Mouse (Mus musculus): Measurements from ENCODE around the gene AC131692.1. TPM values are rescaled to one million over a fixed set of nuclear protein-coding genes. Genes with fewer than 3 reads are reported as not detected.
A peak's percentile ranks its signal among the peaks of the same experiment; 100 is the strongest.

Gene AC131692.1
- total RNA-seq (2014; rRNA removed), result not detected in 2 replicates
- not detected in 2 replicates for polyA plus RNA-seq (2015; fragmentation: Nextera tagmentation; extraction: Ambion mirVana)

DNA sequence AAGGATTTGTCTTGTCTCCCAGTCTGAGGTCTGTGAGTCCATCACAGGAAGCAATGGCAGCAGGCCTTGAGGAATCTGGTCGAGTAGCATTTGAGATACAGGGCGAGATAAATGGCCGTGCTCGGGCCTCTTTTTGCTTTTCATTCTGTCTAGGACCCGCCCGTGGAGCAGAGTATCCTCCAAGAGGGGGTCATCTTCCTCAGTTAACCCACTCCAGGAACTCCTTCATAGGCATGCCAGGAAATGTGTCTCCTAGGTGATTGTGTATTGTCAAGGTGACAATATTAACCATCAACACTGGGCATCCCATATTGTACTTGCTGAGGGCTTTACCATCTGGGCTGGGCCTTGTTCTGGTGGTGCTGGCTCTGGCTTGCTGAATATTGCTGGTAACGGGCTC lies at the start of gene AC131692.1:
AC131692.1 (plus strand) TSS at position 301 of the 400 bp plus-strand sequence.
- H3K4me3 ChIP-seq (ENCODE audit: low read length), result no peak within 1 kb of the TSS
- no peak within 1 kb of the TSS for H3K9ac ChIP-seq (replicated peaks; ENCODE audit: low read length)
- no peaks in the 10 kb centered on the region for H3K27me3 ChIP-seq (ENCODE audit: insufficient read depth, low read length)
- DNase-seq (ENCODE audit: low spot score), result no peak
- no peak within 1 kb of the TSS for H3K4me2 ChIP-seq (ENCODE audit: low read depth, low read length)
- H3K36me3 ChIP-seq (ENCODE audit: insufficient read depth, low read length), result no peaks in the 10 kb centered on the region
- H3K4me1 ChIP-seq (ENCODE audit: insufficient read depth, low read length), result no peaks in the 10 kb centered on the region
- no peak for ATAC-seq
- no peak for TF ChIP-seq CTCF (IDR thresholded peaks at IDR 0.05; ENCODE audit: low read depth)
- no peaks in the 10 kb centered on the region for H3K9me3 ChIP-seq (ENCODE audit: low read length)
- no peak within 1 kb of the TSS for H3K27ac ChIP-seq
- 90% methylated on average over 7 of the region's 7 CpGs for WGBS

DNA sequence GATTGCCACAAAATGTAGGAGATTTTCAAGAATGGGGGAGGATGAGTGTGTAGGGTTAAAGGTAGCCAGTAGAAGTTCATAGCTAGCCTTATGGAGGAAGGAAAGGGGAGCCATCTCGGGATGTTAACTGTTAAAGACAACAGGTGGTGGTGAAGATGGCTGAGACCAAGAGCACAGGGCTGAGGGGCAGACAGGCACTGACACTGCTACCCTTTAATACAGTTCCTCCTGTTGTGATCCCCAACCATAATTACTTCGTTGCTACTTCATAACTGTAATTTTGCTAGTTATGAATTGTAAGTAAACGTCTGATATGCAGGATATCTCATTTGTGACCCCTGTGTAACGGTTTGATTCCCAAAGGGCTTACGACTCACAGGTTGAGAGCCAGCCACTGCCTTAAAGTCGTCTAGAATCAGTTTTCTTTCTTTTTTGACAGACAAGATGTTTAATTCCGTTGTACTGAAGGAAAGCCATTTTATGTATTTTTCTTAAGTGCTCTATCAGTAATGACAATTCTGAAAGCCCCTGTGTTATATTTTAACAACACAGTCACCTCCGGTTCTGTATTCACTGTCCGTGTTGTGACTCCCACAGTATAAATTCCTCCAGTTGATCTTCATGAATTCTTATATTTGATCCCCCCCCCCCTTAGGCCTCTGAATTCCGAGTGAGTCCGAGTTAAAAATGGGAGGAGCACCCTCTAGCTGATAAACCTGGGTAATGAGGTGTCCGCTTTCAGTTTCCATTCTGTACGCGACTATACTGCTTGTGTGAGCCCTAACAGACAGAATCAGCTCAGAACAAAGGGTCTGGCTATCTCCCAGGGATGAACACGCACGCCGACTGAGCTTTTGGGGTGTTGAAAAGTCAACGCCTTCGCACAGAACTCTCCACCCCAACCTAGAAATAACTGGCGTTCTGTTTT lies 48.6 kb upstream of the AC131692.1 start:
- Histone ChIP-seq H3K4me2 (ENCODE audit: low read depth, low read length) (peak overlapping the region; percentile 97), H3K9ac (replicated peaks; ENCODE audit: low read length) (peak overlapping the region; percentile 74), H3K27ac (peak overlapping the region; percentile 99), H3K9me3 (ENCODE audit: low read length) (no peaks in the 10 kb centered on the region), H3K4me3 (ENCODE audit: low read length) (peak overlapping the region; percentile 87), H3K4me1 (ENCODE audit: insufficient read depth, low read length) (peaks cover 13% of the 10 kb centered on the region), H3K36me3 (ENCODE audit: insufficient read depth, low read length) (peaks cover 22% of the 10 kb centered on the region), H3K27me3 (ENCODE audit: insufficient read depth, low read length) (no peaks in the 10 kb centered on the region)
- WGBS, result 14% methylated on average over 20 of the region's 20 CpGs
- DNase-seq (ENCODE audit: low spot score) (no peak), ATAC-seq (peak; percentile 30)
- peak; percentile 33 for TF ChIP-seq CTCF (IDR thresholded peaks at IDR 0.05; ENCODE audit: low read depth)

DNA sequence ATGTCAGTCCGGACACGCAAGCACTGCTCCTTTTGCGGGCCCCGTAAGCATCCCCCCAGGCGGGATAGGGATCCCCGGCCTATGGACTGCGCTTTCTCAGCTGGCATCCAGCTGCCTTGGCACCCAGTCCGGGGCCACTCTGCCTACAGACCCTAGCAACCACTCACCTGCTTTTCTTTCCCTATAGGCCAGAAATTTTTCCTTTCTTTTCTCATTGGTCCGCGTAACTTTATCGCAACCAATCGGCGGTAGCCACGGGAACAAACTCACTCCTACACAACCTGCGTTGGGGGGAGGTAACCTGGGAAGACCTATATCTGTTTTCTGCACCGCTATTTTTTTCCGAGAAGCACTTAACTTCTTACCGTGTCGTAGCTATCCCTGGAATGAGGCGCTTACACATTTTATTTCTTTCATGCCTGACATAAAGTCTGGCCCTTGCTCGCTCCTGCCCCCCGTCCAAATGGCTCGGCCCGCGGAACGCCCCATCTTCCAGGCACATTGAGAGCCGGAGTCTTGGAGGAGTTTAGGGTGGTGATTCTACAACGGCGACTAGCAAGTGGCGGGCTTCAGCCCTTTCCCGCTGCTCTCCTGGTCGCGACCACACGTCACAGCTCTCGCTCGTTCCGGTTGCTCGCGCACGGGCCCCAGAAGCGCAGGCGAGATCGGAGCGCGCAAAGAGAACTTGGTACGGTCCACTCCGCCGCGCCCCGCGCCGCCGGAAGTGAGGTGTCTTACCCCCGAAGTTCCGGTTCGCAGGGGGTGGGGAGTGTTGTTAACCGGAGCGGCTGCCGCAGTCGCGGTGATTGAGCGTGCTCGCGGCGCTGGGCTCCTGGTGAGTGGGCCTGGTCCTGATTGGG lies 47.7 kb upstream of the AC131692.1 start, which contains the start of gene Syvn1:
Syvn1 (plus strand) TSS at position 283 of the 860 bp plus-strand sequence.
- Histone ChIP-seq H3K27ac (peak within 1 kb of the TSS; percentile 99), H3K27me3 (ENCODE audit: insufficient read depth, low read length) (no peaks in the 10 kb centered on the region), H3K36me3 (ENCODE audit: insufficient read depth, low read length) (peaks cover 31% of the 10 kb centered on the region), H3K9me3 (ENCODE audit: low read length) (no peaks in the 10 kb centered on the region), H3K4me2 (ENCODE audit: low read depth, low read length) (peak within 1 kb of the TSS; percentile 97), H3K4me3 (ENCODE audit: low read length) (peak within 1 kb of the TSS; percentile 87), H3K9ac (replicated peaks; ENCODE audit: low read length) (peak within 1 kb of the TSS; percentile 74), H3K4me1 (ENCODE audit: insufficient read depth, low read length) (peaks cover 13% of the 10 kb centered on the region)
- peak; percentile 96 for DNase-seq (ENCODE audit: low spot score)
- ATAC-seq, result peak; percentile 92
- WGBS, result under 1% methylated on average over 65 of the region's 65 CpGs
- TF ChIP-seq CTCF (IDR thresholded peaks at IDR 0.05; ENCODE audit: low read depth), result peak; percentile 16; the same call in 1 of the 2 replicates

DNA sequence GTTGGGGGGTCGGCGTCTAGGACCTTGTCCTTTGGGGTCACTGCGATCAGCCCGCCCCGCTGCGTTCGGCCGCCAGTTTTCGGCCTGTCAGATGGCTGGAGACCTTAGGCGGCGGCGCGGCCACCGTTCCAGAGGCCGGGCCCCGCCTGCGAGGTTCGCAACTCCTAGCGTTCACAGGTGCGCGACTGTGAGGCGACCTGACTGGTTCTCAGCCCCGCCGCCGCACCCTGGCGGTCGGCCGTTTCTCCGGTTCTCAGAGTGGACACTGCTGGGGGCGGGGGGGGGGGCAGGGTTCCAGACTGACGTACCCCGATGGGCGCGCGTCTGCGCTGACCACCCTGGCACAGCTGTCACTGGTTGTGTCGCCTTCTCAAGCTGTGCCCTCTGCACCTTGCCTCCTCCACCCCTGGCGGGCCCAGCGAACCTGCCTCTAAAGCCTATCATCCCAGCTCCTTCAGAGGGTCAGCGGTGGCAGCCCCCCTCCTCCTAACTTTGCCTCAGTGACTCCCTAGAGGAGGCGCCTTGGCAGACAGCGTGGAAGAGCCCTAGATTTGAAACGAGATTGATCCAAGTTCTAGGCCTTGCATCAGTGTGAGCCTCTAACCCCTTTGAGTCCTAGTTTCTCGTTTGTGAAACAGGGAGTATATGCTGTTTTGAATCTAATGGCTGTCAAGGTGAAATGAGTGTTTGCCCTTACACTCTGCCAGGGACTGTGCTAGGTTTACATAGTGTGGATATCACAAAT lies 46.9 kb upstream of the AC131692.1 start:
- H3K27ac ChIP-seq, result peak overlapping the region; percentile 99

DNA sequence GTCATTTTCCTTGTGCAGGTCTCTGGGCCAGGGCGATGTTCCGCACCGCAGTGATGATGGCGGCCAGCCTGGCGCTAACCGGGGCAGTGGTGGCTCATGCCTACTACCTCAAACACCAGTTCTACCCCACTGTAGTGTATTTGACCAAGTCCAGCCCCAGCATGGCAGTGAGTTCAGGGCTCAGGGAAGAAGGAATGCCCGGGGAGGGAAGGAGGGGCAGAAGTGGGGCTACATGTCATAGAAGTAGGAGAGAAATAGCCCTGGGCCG lies 46.4 kb upstream of the AC131692.1 start:
- 91% methylated on average over 8 of the region's 8 CpGs for WGBS
- H3K9me3 ChIP-seq (ENCODE audit: low read length), result no peaks in the 10 kb centered on the region
- no peak for TF ChIP-seq CTCF (IDR thresholded peaks at IDR 0.05; ENCODE audit: low read depth)
- peak overlapping the region; percentile 97 for H3K4me2 ChIP-seq (ENCODE audit: low read depth, low read length)
- H3K27ac ChIP-seq, result peak overlapping the region; percentile 99
- DNase-seq (ENCODE audit: low spot score), result no peak
- no peaks in the 10 kb centered on the region for H3K27me3 ChIP-seq (ENCODE audit: insufficient read depth, low read length)
- H3K4me1 ChIP-seq (ENCODE audit: insufficient read depth, low read length), result peaks cover 13% of the 10 kb centered on the region
- ATAC-seq, result no peak
- peaks cover 43% of the 10 kb centered on the region for H3K36me3 ChIP-seq (ENCODE audit: insufficient read depth, low read length)
- H3K4me3 ChIP-seq (ENCODE audit: low read length), result peak overlapping the region; percentile 87
- H3K9ac ChIP-seq (replicated peaks; ENCODE audit: low read length), result peak overlapping the region; percentile 74

More for the DNA sequence above, 46.9 kb upstream of the AC131692.1 start:
- Histone ChIP-seq H3K4me1 (ENCODE audit: insufficient read depth, low read length) (peaks cover 13% of the 10 kb centered on the region), H3K4me3 (ENCODE audit: low read length) (peak overlapping the region; percentile 87), H3K9me3 (ENCODE audit: low read length) (no peaks in the 10 kb centered on the region), H3K36me3 (ENCODE audit: insufficient read depth, low read length) (peaks cover 39% of the 10 kb centered on the region), H3K9ac (replicated peaks; ENCODE audit: low read length) (peak overlapping the region; percentile 74), H3K27me3 (ENCODE audit: insufficient read depth, low read length) (no peaks in the 10 kb centered on the region), H3K4me2 (ENCODE audit: low read depth, low read length) (peak overlapping the region; percentile 97)
- TF ChIP-seq CTCF (IDR thresholded peaks at IDR 0.05; ENCODE audit: low read depth), result peak; percentile 26; the same call in 1 of the 2 replicates
- DNase-seq (ENCODE audit: low spot score), result no peak
- ATAC-seq, result peak; percentile 15; the same call in 1 of the 2 replicates
- WGBS, result 2% methylated on average over 43 of the region's 44 CpGs

Measured in hindbrain, postnatal 0 days (tissue).